Mouse (Mus musculus): ENCODE results near the gene Papss1.
"Not testable (repeated sequence)": the region's sequence is repeated elsewhere in the genome, so short reads cannot be mapped to it uniquely, and the experiment has no call there.

The Papss1 gene

GRCm38 (mm10) chr3:131564430-131565256, at the start of gene Papss1:
Gene Papss1, plus strand, starts transcription at chr3:131564768.
- peak; percentile 100 for DNase-seq (ENCODE audit: low spot score in 2 of 2)

- no peak for DNase-seq (ENCODE audit: low spot score in 2 of 2)
Observed at GRCm38 (mm10) chr3:131516332-131516999, 48.1 kb upstream of the Papss1 start.

- DNase-seq (ENCODE audit: low spot score in 2 of 2): no peak
Observed at GRCm38 (mm10) chr3:131517756-131518155, 46.8 kb upstream of the Papss1 start.

- DNase-seq (ENCODE audit: low spot score in 2 of 2): no peak
Observed at GRCm38 (mm10) chr3:131521206-131521605, 43.4 kb upstream of the Papss1 start.

GRCm38 (mm10) chr3:131522243-131522642, 42.3 kb upstream of the Papss1 start:
- no peak for DNase-seq (ENCODE audit: low spot score in 2 of 2)

- DNase-seq (ENCODE audit: low spot score in 2 of 2): no peak
Observed at GRCm38 (mm10) chr3:131523749-131524148, 40.8 kb upstream of the Papss1 start.

GRCm38 (mm10) chr3:131524210-131524609, 40.4 kb upstream of the Papss1 start:
- no peak for DNase-seq (ENCODE audit: low spot score in 2 of 2)

- DNase-seq (ENCODE audit: low spot score in 2 of 2): peak in 1 of 2 experiments; percentile 42
Observed at GRCm38 (mm10) chr3:131524779-131525178, 39.8 kb upstream of the Papss1 start.

- DNase-seq (ENCODE audit: low spot score in 2 of 2): no peak
Observed at GRCm38 (mm10) chr3:131525229-131525628, 39.3 kb upstream of the Papss1 start.

- DNase-seq (ENCODE audit: low spot score in 2 of 2): no peak
Observed at GRCm38 (mm10) chr3:131541244-131541942, 23.2 kb upstream of the Papss1 start.

GRCm38 (mm10) chr3:131547562-131547961, 17.0 kb upstream of the Papss1 start:
- DNase-seq (ENCODE audit: low spot score in 2 of 2): not testable (repeated sequence)

- no peak for DNase-seq (ENCODE audit: low spot score in 2 of 2)
Observed at GRCm38 (mm10) chr3:131550046-131550445, 14.5 kb upstream of the Papss1 start.

GRCm38 (mm10) chr3:131552349-131553254, 12.0 kb upstream of the Papss1 start:
- no peak for DNase-seq (ENCODE audit: low spot score in 2 of 2)

GRCm38 (mm10) chr3:131555771-131556170, 8.8 kb upstream of the Papss1 start:
- DNase-seq (ENCODE audit: low spot score in 2 of 2): no peak

GRCm38 (mm10) chr3:131561591-131561990, 3.0 kb upstream of the Papss1 start:
- DNase-seq (ENCODE audit: low spot score in 2 of 2): no peak

- DNase-seq (ENCODE audit: low spot score in 2 of 2): no peak
Observed at GRCm38 (mm10) chr3:131565257-131565610, 666 bp downstream of the Papss1 start.

- no peak for DNase-seq (ENCODE audit: low spot score in 2 of 2)
Observed at GRCm38 (mm10) chr3:131566281-131566680, 1.7 kb downstream of the Papss1 start.

- no peak for DNase-seq (ENCODE audit: low spot score in 2 of 2)
Observed at GRCm38 (mm10) chr3:131570506-131570905, 5.9 kb downstream of the Papss1 start.

- no peak for DNase-seq (ENCODE audit: low spot score in 2 of 2)
Observed at GRCm38 (mm10) chr3:131573555-131573954, 9.0 kb downstream of the Papss1 start.

GRCm38 (mm10) chr3:131578434-131579104, 14.0 kb downstream of the Papss1 start:
- no peak for DNase-seq (ENCODE audit: low spot score in 2 of 2)

- no peak for DNase-seq (ENCODE audit: low spot score in 2 of 2)
Observed at GRCm38 (mm10) chr3:131580040-131580439, 15.5 kb downstream of the Papss1 start.

All from frontal cortex, postnatal 14 days (tissue).